Mouse (Mus musculus): ENCODE data around the gene Odf3l2.

DNA sequence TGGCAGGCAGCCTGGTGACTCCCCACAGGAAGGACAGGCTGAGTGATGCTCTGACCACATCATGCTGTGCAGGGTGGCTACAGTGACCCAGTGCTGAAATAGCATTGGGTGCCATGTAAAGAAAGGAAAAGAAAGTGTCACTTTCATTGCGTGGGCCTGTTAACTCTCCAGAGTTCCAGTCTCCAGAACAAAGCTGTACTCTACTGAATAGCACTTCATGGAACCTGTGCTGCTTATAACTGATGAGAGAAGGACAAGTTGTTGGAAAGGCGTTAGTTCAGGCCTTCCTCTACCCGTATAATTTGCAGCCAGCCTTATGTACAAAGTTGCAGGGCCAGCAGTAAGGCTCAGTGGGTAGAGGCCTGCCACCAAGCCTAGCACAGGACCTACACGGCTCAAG is 43.2 kb upstream of the Odf3l2 start, which contains the start of gene Gzmm:
- TF ChIP-seq EP300 (IDR thresholded peaks at IDR 0.05) (no peak), CTCF (IDR thresholded peaks at IDR 0.05) (no peak)

Measured in lung, postnatal 0 days (tissue).